Mouse (Mus musculus): ENCODE measurements around the gene Gm10306.

DNA sequence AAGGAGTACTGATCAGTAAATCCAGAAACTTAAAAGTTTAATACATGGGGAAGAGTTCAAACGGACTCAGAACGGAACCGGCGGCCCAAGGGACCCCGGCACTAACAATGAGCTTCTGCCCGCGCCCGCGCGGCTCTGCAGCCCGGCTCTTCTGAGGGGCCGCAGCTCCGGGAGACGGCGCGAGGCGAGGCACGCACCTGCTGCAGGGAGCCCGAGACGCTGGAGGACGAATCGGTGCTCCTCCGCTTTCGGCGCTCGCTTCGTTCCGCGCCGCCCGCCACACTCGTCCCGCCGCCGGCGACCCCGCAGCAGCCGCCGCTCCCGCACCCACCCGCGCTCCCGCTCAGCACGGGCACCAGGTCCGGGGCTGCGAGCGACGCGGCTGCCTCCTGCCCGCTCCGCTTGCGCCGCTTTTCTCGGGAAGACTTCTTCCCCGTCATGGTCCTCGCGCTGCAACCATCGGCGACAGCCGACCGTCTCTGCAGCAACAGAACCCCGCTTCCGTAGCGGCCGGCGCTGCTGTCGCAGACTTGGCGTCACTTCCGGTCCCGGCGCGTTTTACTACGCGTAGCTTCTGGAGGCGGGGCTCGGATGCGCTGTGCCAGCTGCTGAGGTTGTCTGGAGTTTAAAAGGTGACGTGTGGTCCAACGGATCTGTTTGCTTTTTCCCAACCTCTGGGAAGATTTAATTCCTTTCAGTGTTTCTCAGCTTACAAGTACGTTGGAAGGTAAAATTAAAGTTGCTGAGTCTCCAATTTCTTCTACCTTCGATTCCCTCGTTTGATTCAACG lies at the start of gene Gm10306, which contains the start of gene Caap1:
- TF ChIP-seq CTCF (IDR thresholded peaks at IDR 0.05; ENCODE audit: borderline replicate concordance, control insufficient read depth, extremely low read depth, insufficient read depth, low read length, poor library complexity): peak; percentile 29; the same call in 1 of the 2 replicates
- peak; percentile 88 for TF ChIP-seq POLR2A (IDR thresholded peaks at IDR 0.05; ENCODE audit: control insufficient read depth, extremely low read depth, insufficient read depth, low read length, poor library complexity)
